Mouse (Mus musculus): ENCODE measurements around the gene Ank2.

DNA sequence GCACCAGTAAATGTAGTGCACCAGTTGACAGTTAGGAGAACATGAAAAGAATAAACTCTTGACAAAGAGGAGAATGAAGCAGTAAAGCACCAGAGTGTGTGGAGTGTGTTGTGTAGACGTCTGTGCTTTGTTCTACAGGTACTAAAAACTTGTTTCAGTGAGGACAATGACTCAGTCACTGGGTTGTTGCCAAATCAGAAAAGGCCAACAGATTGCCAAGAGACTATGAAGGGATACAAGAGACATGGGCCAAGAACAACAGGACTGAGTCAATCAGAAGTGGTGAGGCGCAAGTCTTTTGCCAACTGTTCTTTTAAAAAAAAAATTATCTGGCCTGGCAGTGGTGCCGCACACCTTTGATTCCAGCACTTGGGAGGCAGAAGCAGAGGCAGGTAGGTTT is 509.2 kb downstream of the Ank2 start:
- TF ChIP-seq CTCF (IDR thresholded peaks at IDR 0.05; ENCODE audit: insufficient read depth, low read length) (no peak), POLR2A (IDR thresholded peaks at IDR 0.05; ENCODE audit: borderline replicate concordance, extremely low read depth, low read depth, low read length) (no peak)
